Mouse (Mus musculus) heart, adult 11 months (tissue): ENCODE measurements around the gene Pdzd8.

ENCODE experiments used
- DNase-seq: peaks from one replicate; pipeline ENCODE4 v3.0.0; 2022

Pdzd8 gene

DNA sequence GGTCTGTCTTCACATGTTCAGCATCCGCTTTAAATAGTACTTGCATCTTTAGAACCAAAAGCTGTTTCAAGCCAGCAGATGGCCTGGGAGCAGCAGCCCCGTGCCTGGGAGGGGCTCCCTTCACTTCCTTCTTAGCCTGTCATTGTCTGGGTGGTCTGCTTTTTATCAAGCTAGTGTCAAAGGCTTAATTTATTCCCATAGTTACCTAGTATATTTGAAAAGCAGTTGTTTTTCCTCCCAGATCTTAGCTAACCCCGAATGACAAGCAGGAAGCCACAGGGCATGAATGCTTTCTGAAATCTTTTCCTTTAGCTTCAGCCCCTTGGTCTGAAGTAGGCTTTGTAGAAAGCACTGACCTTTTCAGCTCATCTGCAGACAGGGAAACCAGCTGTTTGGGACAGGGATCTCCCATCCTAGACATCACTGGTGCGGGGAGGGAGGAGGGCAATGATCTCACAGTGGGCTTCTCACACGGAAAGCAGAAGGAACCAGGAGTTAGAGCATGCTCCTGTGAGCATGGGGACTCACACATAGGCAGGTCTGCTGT lies 78.1 kb downstream of the Pdzd8 start:
- no peak for DNase-seq

GRCm38 (mm10) chr19:59265907-59266306 lies 79.7 kb downstream of the Pdzd8 start:
- DNase-seq = no peak

DNA sequence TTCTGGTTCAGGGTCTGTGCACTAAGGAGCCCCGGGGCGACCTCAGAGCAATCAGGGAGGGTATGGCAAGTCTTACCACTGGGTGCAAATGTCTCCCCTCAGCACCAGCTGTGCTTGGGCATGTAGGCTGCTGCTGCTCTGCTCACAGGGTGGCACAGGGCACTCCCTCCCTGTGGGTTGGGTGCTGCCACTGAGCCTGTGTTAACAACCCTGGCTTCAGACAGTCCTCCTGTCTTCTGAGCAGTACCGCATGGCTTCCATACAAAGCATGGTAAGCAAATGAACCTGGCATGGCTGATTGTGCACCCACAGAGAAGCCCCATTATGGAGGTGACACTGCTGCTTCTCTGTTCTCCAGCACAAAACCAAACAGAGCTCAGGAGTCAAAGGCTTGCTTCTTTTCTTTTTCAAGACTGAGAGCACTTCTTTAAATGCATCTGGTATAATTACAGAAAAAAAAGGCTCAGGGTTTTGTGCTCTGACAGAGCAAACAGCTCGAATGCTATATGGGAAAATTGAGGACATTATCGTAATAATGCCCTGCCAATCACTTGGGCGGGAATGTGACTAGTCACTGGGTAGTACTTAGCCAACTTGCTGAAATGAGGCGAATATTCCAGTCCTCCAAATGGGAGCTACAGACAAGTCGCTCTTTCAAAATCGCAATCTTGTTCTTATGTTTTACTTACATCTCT lies 80.6 kb downstream of the Pdzd8 start:
- peak; percentile 76 for DNase-seq

GRCm38 (mm10) chr19:59263171-59263570 lies 82.4 kb downstream of the Pdzd8 start:
- DNase-seq = no peak

- no peak for DNase-seq
Measured at GRCm38 (mm10) chr19:59261604-59262003, 84.0 kb downstream of the Pdzd8 start.

GRCm38 (mm10) chr19:59260718-59261442 lies 84.7 kb downstream of the Pdzd8 start, which contains the start of gene Slc18a2:
TSS of gene Slc18a2 (plus strand) at chr19:59260896.
- DNase-seq = peak; percentile 93

GRCm38 (mm10) chr19:59259633-59260032 lies 85.9 kb downstream of the Pdzd8 start:
- DNase-seq = no peak

DNA sequence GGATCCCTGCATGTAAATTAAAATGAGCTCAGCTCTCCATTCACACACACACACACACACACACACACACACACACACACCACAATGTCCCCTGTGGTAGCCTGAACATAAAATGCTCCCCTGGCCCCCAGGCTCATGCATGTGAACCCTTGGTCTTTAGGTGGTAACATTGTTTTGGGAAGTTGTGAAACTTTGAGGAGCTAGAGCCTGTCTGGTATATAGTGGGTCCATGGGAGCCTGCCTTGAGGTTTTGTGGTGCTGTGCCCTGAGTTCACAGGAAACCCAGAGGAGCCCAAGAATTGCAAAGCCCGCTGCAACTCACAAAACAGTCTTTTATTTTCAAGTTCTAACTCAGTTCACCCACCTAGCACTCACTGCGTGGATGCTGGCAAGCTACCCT lies 92.9 kb downstream of the Pdzd8 start:
- DNase-seq = no peak

DNA sequence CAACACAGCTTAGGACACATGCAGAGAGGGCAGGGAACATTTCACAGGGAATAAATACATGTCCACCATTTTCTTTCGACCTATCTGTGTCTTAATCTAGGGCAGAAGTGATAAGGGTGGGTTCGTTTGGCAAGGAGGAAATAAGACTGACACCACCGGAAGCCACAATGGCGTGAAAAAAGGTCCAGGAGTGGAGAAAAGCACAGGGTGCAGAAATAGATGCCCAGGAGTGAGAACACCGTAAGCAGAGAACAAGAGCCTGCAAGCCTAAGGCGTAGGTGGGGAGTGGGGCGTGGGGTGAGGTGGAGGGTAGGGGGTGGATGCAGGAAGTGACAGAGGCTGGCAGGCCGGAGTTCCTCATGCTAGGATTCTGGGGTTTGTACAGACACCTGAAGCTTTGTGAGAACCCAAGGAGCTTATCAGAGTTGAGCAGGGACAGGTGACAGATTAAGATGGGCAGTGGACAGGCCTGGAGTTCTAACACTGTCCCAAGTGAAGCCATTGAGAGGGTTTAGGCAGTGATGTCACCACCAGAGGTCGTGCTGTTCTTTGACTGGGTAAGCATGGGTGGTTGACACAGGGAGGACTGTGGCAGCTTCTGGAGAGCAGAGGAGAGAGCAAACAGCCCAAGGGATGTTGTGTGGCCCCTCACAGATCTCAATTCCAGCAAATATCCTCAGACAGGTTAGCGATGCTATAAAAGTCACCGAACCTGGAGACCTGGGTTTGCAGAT lies 96.9 kb downstream of the Pdzd8 start:
- no peak for DNase-seq

DNA sequence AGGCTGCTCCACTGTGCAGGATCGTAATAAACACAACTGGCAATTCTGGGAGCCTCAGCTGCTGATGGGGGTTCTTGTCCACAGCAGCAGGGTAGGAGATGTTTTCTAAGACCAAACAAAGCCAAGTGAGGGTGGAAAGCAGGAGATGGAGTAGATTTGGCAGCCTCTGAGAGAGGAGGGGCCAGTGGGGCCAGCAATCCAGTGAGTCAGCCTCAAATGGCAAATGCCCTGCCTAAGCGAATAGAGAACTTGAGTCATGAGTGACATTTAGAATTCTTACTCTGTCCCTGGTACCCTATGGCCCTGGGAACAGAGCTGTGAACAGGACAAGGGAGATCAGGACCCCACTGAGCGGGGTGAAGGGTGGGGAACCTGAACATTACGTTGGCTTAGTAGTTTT lies 97.4 kb downstream of the Pdzd8 start:
- no peak for DNase-seq
